Mouse (Mus musculus): ENCODE measurements at regions not wholly inside any gene's neighbourhood (a gene's known extent, or its start where the extent isn't known, plus 50 kb on each side); places are given as distances from the start of the nearest gene placed in this dataset.

GRCm38 (mm10) chr5:41206462-41206861 is 501.5 kb downstream of the Rab28 start:
- TF ChIP-seq POLR2A (IDR thresholded peaks at IDR 0.05; ENCODE audit: borderline replicate concordance, control insufficient read depth, low read depth, low read length) (no peak), CTCF (IDR thresholded peaks at IDR 0.05; ENCODE audit: control insufficient read depth, insufficient read depth, low read length) (no peak)
- Histone ChIP-seq H3K4me1 (ENCODE audit: control insufficient read depth, insufficient read depth, low read length) (no peaks in the 10 kb centered on the region), H3K4me3 (replicated peaks; ENCODE audit: control insufficient read depth, low read depth, low read length) (no peak overlapping the region), H3K27ac (ENCODE audit: control insufficient read depth, insufficient read depth, low read depth, low read length, poor library complexity) (no peak overlapping the region)
- 67% methylated on average over 3 of the region's 3 CpGs for WGBS

- Histone ChIP-seq H3K4me3 (replicated peaks; ENCODE audit: control insufficient read depth, low read depth, low read length) (no peak overlapping the region), H3K4me1 (ENCODE audit: control insufficient read depth, insufficient read depth, low read length) (no peaks in the 10 kb centered on the region), H3K27ac (ENCODE audit: control insufficient read depth, insufficient read depth, low read depth, low read length, poor library complexity) (no peak overlapping the region)
- TF ChIP-seq CTCF (IDR thresholded peaks at IDR 0.05; ENCODE audit: control insufficient read depth, insufficient read depth, low read length) (no peak), POLR2A (IDR thresholded peaks at IDR 0.05; ENCODE audit: borderline replicate concordance, control insufficient read depth, low read depth, low read length) (no peak)
Measured at GRCm38 (mm10) chr5:41204417-41204816, 503.5 kb downstream of the Rab28 start.

- 31% methylated on average over 5 of the region's 5 CpGs for WGBS
Measured at GRCm38 (mm10) chr5:41187193-41187592, 520.8 kb downstream of the Rab28 start.

DNA sequence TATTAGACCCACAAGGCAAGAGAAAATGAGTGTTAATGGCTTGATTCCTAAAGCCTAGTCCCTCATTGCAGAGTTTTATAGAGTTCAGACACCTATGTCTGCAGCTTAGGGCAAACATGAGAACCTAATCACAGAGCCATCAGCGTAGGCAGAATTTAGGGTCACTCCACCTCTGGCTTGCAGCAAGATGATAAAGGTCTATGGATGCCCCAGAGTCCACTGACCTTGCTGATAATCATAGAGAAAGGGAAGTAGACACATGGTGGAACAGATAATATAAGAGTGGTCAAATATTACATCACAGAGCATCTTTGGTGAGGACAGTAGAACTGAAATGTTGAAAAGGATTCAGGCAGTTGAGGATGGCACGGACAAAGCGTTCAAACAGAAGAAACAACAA is 530.7 kb downstream of the Rab28 start:
- Histone ChIP-seq H3K27ac (ENCODE audit: control insufficient read depth, insufficient read depth, low read depth, low read length, poor library complexity) (no peak overlapping the region), H3K4me3 (replicated peaks; ENCODE audit: control insufficient read depth, low read depth, low read length) (no peak overlapping the region), H3K4me1 (ENCODE audit: control insufficient read depth, insufficient read depth, low read length) (no peaks in the 10 kb centered on the region)
- WGBS = 66% methylated on average over 3 of the region's 3 CpGs
- TF ChIP-seq POLR2A (IDR thresholded peaks at IDR 0.05; ENCODE audit: borderline replicate concordance, control insufficient read depth, low read depth, low read length) (no peak), CTCF (IDR thresholded peaks at IDR 0.05; ENCODE audit: control insufficient read depth, insufficient read depth, low read length) (no peak)

More at GRCm38 (mm10) chr5:41187193-41187592, 520.8 kb downstream of the Rab28 start:
- Histone ChIP-seq H3K4me1 (ENCODE audit: control insufficient read depth, insufficient read depth, low read length) (no peaks in the 10 kb centered on the region), H3K27ac (ENCODE audit: control insufficient read depth, insufficient read depth, low read depth, low read length, poor library complexity) (no peak overlapping the region), H3K4me3 (replicated peaks; ENCODE audit: control insufficient read depth, low read depth, low read length) (no peak overlapping the region)
- TF ChIP-seq POLR2A (IDR thresholded peaks at IDR 0.05; ENCODE audit: borderline replicate concordance, control insufficient read depth, low read depth, low read length) (no peak), CTCF (IDR thresholded peaks at IDR 0.05; ENCODE audit: control insufficient read depth, insufficient read depth, low read length) (no peak)

DNA sequence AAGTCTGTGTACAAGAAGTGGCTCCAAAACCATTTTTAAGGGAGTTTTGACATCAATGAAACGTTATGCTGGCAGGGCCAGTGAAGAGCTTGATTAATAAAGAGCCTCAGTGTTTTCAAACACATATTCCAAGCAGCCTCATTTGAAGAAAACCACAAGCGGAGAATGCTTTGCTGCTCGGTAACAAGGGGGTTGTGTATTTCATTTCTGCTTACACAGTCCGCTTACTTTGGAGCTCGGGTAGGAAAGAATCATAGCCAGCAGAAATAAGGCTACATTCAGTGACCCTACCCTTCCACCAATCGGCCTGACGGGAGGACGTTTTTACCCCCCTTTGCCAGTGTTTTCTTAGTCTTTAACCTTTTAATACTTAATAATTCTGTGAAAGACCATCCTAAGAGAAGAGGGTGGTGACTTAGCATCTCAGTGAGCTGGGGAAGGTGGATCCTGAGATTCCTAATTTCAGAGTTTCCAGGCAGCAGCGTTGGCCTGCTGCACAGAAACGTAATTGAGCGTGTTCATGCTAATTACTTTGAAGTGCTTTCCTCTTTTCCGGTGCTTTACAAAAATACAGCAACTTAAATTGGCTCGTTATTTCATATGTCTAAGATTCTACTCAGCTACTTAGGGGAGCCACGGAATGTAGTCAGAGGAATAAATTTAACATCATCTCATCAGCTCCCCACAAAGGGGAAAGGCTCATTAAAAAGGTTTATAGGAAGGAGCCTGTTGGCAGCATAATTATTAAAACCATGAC is 541.9 kb downstream of the Rab28 start:
- 77% methylated on average over 14 of the region's 14 CpGs for WGBS
- no peak overlapping the region for H3K27ac ChIP-seq (ENCODE audit: control insufficient read depth, insufficient read depth, low read depth, low read length, poor library complexity)
- no peaks in the 10 kb centered on the region for H3K4me1 ChIP-seq (ENCODE audit: control insufficient read depth, insufficient read depth, low read length)
- no peak overlapping the region for H3K4me3 ChIP-seq (replicated peaks; ENCODE audit: control insufficient read depth, low read depth, low read length)
- TF ChIP-seq CTCF (IDR thresholded peaks at IDR 0.05; ENCODE audit: control insufficient read depth, insufficient read depth, low read length) (no peak), POLR2A (IDR thresholded peaks at IDR 0.05; ENCODE audit: borderline replicate concordance, control insufficient read depth, low read depth, low read length) (no peak)

- TF ChIP-seq POLR2A (IDR thresholded peaks at IDR 0.05; ENCODE audit: borderline replicate concordance, control insufficient read depth, low read depth, low read length) = no peak
- no peak for TF ChIP-seq CTCF (IDR thresholded peaks at IDR 0.05; ENCODE audit: control insufficient read depth, insufficient read depth, low read length)
- whole genome bisulfite sequencing = 15% methylated on average over 5 of the region's 5 CpGs
Measured at GRCm38 (mm10) chr5:41125050-41125449, 582.9 kb downstream of the Rab28 start.

DNA sequence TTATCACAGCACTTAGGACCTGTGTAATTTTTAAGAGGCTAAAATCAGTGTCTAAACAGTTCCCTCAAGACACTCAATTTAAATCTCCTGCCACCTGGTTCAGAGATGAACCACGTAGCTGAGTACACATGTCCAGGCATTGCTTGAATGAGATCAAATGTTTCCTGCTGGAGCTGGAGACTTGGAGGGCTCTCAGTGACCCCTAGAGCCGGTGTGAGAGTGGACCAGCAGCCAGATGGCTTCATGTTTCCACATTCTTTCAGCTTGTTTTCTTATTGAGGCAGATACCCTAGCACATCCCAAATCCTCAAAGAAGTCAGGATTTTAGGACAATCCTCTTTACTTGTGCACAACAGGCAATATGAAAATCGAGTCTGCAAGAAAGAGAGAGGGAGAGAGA is 590.3 kb downstream of the Rab28 start:
- H3K4me3 ChIP-seq (replicated peaks; ENCODE audit: control insufficient read depth, low read depth, low read length) = no peak overlapping the region
- no peaks in the 10 kb centered on the region for H3K4me1 ChIP-seq (ENCODE audit: control insufficient read depth, insufficient read depth, low read length)
- 42% methylated on average over 3 of the region's 3 CpGs for WGBS
- TF ChIP-seq POLR2A (IDR thresholded peaks at IDR 0.05; ENCODE audit: borderline replicate concordance, control insufficient read depth, low read depth, low read length) (no peak), CTCF (IDR thresholded peaks at IDR 0.05; ENCODE audit: control insufficient read depth, insufficient read depth, low read length) (no peak)
- H3K27ac ChIP-seq (ENCODE audit: control insufficient read depth, insufficient read depth, low read depth, low read length, poor library complexity) = no peak overlapping the region

More at GRCm38 (mm10) chr5:41125050-41125449, 582.9 kb downstream of the Rab28 start:
- Histone ChIP-seq H3K4me3 (replicated peaks; ENCODE audit: control insufficient read depth, low read depth, low read length) (no peak overlapping the region), H3K4me1 (ENCODE audit: control insufficient read depth, insufficient read depth, low read length) (no peaks in the 10 kb centered on the region), H3K27ac (ENCODE audit: control insufficient read depth, insufficient read depth, low read depth, low read length, poor library complexity) (no peak overlapping the region)

DNA sequence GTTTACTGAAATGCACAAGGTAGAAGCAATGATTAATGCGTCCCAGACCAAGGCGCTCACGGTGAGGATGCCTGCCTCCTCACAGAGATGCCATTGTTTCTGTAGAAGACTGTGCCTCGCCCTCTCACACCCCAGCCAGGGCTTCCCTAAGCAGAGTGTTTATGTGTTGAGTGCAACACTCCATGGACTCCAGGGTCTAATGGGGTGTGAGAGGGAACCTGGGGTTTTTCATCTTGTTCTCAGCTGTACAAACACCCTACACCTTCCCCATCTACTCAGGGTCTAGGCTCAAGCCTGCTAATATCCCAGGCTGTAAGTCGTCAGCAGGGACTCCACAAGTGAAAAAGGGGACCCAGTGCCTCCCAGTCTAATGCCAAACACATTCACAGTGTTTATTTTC is 620.2 kb downstream of the Rab28 start:
- Histone ChIP-seq H3K4me3 (replicated peaks; ENCODE audit: control insufficient read depth, low read depth, low read length) (no peak overlapping the region), H3K27ac (ENCODE audit: control insufficient read depth, insufficient read depth, low read depth, low read length, poor library complexity) (no peak overlapping the region), H3K4me1 (ENCODE audit: control insufficient read depth, insufficient read depth, low read length) (no peaks in the 10 kb centered on the region)
- 59% methylated on average over 5 of the region's 5 CpGs for WGBS
- TF ChIP-seq CTCF (IDR thresholded peaks at IDR 0.05; ENCODE audit: control insufficient read depth, insufficient read depth, low read length) (no peak), POLR2A (IDR thresholded peaks at IDR 0.05; ENCODE audit: borderline replicate concordance, control insufficient read depth, low read depth, low read length) (no peak)

All from bone marrow, adult 2 months (tissue).